Mouse (Mus musculus): ENCODE results near the gene BC030499. TPM values are rescaled to one million over a fixed set of nuclear protein-coding genes. Genes with fewer than 3 reads are reported as not detected.

Gene BC030499
- total and polyA plus RNA-seq, 3 experiments, result 0.04 to 2.5 (median 1.2) TPM

- DNase-seq (ENCODE audit: low spot score), result peak; percentile 81
- no peak; the same call in 1 of the 2 replicates for ATAC-seq (ENCODE audit: extremely low read depth, insufficient number of reproducible peaks, low FRiP score, poor library complexity, severe bottlenecking)
- H3K9me3 ChIP-seq (replicated peaks), result no peaks in the 10 kb centered on the region
- H3K36me3 ChIP-seq (replicated peaks), result peaks cover 40% of the 10 kb centered on the region
- peak within 1 kb of the TSS; percentile 73 for H3K4me3 ChIP-seq (ENCODE audit: low read depth, low read length)
- H3K4me1 ChIP-seq (ENCODE audit: insufficient read depth, low read depth, low read length), result peaks cover 50% of the 10 kb centered on the region
- TF ChIP-seq CTCF (IDR thresholded peaks at IDR 0.05; ENCODE audit: low read depth, low read length), result no peak
- no peaks in the 10 kb centered on the region; the same call in 1 of the 2 replicates for H3K27me3 ChIP-seq (ENCODE audit: insufficient read depth, low read length)
Observed at GRCm38 (mm10) chr11:78343381-78344327, 53.0 kb downstream of the BC030499 start, which contains the start of gene Unc119. Gene Unc119 (plus strand): TSS chr11:78343482.

DNA sequence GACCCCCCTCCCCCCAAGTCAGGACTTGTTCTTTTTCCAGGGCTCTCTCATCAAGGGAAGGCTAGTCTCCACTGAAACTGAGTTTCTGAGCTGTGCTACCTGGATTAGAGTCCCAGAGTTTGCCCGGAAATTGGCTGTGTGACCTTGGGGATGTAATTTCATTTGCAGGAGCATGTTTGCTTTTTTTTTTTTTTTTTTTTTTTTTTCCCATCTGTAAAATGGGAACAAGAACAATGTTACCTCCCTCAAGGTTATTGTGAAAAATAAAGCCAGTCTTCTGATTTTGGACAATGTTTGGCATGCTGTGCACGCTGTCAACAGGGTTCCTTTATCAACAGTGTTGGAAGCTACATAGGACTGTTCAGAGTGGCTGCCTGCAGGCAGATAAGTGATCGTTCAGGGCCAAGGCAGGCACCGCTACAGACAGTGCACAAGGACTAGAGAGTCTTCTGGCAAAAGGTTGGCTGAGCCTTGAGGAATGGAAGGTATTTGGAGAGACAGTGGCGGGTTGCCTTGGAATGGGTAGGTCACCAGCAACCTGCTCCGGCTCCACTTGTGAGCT, 53.8 kb downstream of the BC030499 start:
- no peak overlapping the region for H3K4me3 ChIP-seq (ENCODE audit: low read depth, low read length)
- peaks cover 50% of the 10 kb centered on the region for H3K4me1 ChIP-seq (ENCODE audit: insufficient read depth, low read depth, low read length)
- TF ChIP-seq GATA1 (IDR thresholded peaks at IDR 0.05; ENCODE audit: borderline replicate concordance, low read length) (no peak), POLR2AphosphoS5 (IDR thresholded peaks at IDR 0.05; ENCODE audit: insufficient replicate concordance, low read depth, low read length) (no peak), TAL1 (conservative IDR thresholded peaks at IDR 0.05; ENCODE audit: low read depth, low read length) (no peak), GATA2 (IDR thresholded peaks at IDR 0.05; ENCODE audit: borderline replicate concordance, low read depth, low read length) (no peak), CTCF (IDR thresholded peaks at IDR 0.05; ENCODE audit: low read depth, low read length) (no peak)
- ATAC-seq (ENCODE audit: extremely low read depth, insufficient number of reproducible peaks, low FRiP score, poor library complexity, severe bottlenecking) (no peak), DNase-seq (ENCODE audit: low spot score) (no peak)
- H3K27me3 ChIP-seq (ENCODE audit: insufficient read depth, low read length), result no peaks in the 10 kb centered on the region; the same call in none of the 2 replicates
- no peaks in the 10 kb centered on the region for H3K9me3 ChIP-seq (replicated peaks)
- H3K36me3 ChIP-seq (replicated peaks), result peaks cover 34% of the 10 kb centered on the region

GRCm38 (mm10) chr11:78344890-78345715, 54.5 kb downstream of the BC030499 start:
- peaks cover 54% of the 10 kb centered on the region for H3K4me1 ChIP-seq (ENCODE audit: insufficient read depth, low read depth, low read length)
- TF ChIP-seq CTCF (IDR thresholded peaks at IDR 0.05; ENCODE audit: low read depth, low read length), result no peak
- ATAC-seq (ENCODE audit: extremely low read depth, insufficient number of reproducible peaks, low FRiP score, poor library complexity, severe bottlenecking) (no peak), DNase-seq (ENCODE audit: low spot score) (no peak)
- H3K9me3 ChIP-seq (replicated peaks), result no peaks in the 10 kb centered on the region
- H3K27me3 ChIP-seq (ENCODE audit: insufficient read depth, low read length), result no peaks in the 10 kb centered on the region; the same call in none of the 2 replicates
- H3K36me3 ChIP-seq (replicated peaks), result peaks cover 27% of the 10 kb centered on the region
- H3K4me3 ChIP-seq (ENCODE audit: low read depth, low read length), result no peak overlapping the region

GRCm38 (mm10) chr11:78345801-78346200, 55.2 kb downstream of the BC030499 start:
- Histone ChIP-seq H3K4me1 (ENCODE audit: insufficient read depth, low read depth, low read length) (peaks cover 54% of the 10 kb centered on the region), H3K4me3 (ENCODE audit: low read depth, low read length) (no peak overlapping the region)

More at GRCm38 (mm10) chr11:78345801-78346200, 55.2 kb downstream of the BC030499 start:
- Histone ChIP-seq H3K36me3 (replicated peaks) (peaks cover 21% of the 10 kb centered on the region), H3K27me3 (ENCODE audit: insufficient read depth, low read length) (no peaks in the 10 kb centered on the region; the same call in none of the 2 replicates), H3K9me3 (replicated peaks) (no peaks in the 10 kb centered on the region)
- no peak for TF ChIP-seq TAL1 (conservative IDR thresholded peaks at IDR 0.05; ENCODE audit: low read depth, low read length)
- no peak for TF ChIP-seq POLR2AphosphoS5 (IDR thresholded peaks at IDR 0.05; ENCODE audit: insufficient replicate concordance, low read depth, low read length)
- TF ChIP-seq GATA2 (IDR thresholded peaks at IDR 0.05; ENCODE audit: borderline replicate concordance, low read depth, low read length), result no peak
- no peak for TF ChIP-seq CTCF (IDR thresholded peaks at IDR 0.05; ENCODE audit: low read depth, low read length)
- TF ChIP-seq GATA1 (IDR thresholded peaks at IDR 0.05; ENCODE audit: borderline replicate concordance, low read length), result no peak
- ATAC-seq (ENCODE audit: extremely low read depth, insufficient number of reproducible peaks, low FRiP score, poor library complexity, severe bottlenecking), result no peak
- no peak for DNase-seq (ENCODE audit: low spot score)

Other genes with a start within 250 kb of the BC030499 start
Only the 20 nearest of the 25 such genes appear.
- gene Eral1, start 210.5 kb upstream of the BC030499 start, total RNA-seq (2014; fragmentation: Nextera tagmentation), result 60.3 and 65.4 TPM in 2 replicates
- gene Eral1, start 210.5 kb upstream of the BC030499 start, total RNA-seq (2017), result 35.0 and 35.7 TPM in 2 replicates
- 5.0 and 8.7 TPM in 2 replicates for gene Eral1, start 210.5 kb upstream of the BC030499 start, polyA plus RNA-seq (2012)
- 14.1 and 18.1 TPM in 2 replicates for gene Fam222b, start 196.2 kb upstream of the BC030499 start, total RNA-seq (2014; fragmentation: Nextera tagmentation)
- 1.5 and 1.9 TPM in 2 replicates for gene Fam222b, start 196.2 kb upstream of the BC030499 start, total RNA-seq (2017)
- gene Fam222b, start 196.2 kb upstream of the BC030499 start, polyA plus RNA-seq (2012), result 28.9 and 30.3 TPM in 2 replicates
- 26.2 and 42.8 TPM in 2 replicates for gene Traf4, start 125.3 kb upstream of the BC030499 start, total RNA-seq (2014; fragmentation: Nextera tagmentation)
- 7.0 and 9.2 TPM in 2 replicates for gene Traf4, start 125.3 kb upstream of the BC030499 start, total RNA-seq (2017)
- gene Traf4, start 125.3 kb upstream of the BC030499 start, polyA plus RNA-seq (2012), result 53.0 and 74.4 TPM in 2 replicates
- gene Nek8, start 114.2 kb upstream of the BC030499 start, total RNA-seq (2014; fragmentation: Nextera tagmentation), result 7.8 and 14.8 TPM in 2 replicates
- 7.8 and 9.9 TPM in 2 replicates for gene Nek8, start 114.2 kb upstream of the BC030499 start, total RNA-seq (2017)
- 7.3 and 8.5 TPM in 2 replicates for gene Nek8, start 114.2 kb upstream of the BC030499 start, polyA plus RNA-seq (2012)
- 14.7 and 15.5 TPM in 2 replicates for gene Tlcd1, start 114.1 kb upstream of the BC030499 start, total RNA-seq (2014; fragmentation: Nextera tagmentation)
- gene Tlcd1, start 114.1 kb upstream of the BC030499 start, total RNA-seq (2017), result 6.7 TPM in 2 replicates
- 47.8 and 59.3 TPM in 2 replicates for gene Tlcd1, start 114.1 kb upstream of the BC030499 start, polyA plus RNA-seq (2012)
- 1,467 and 1,695 TPM in 2 replicates for gene Rpl23a, start 107.3 kb upstream of the BC030499 start, total RNA-seq (2014; fragmentation: Nextera tagmentation)
- gene Rpl23a, start 107.3 kb upstream of the BC030499 start, total RNA-seq (2017), result 2,502 and 2,557 TPM in 2 replicates
- gene Rpl23a, start 107.3 kb upstream of the BC030499 start, polyA plus RNA-seq (2012), result 844 and 2,130 TPM in 2 replicates
- gene Rab34, start 102.4 kb upstream of the BC030499 start, total RNA-seq (2014; fragmentation: Nextera tagmentation), result 0.60 TPM in 1 of 2 replicates, not detected in the other
- not detected in 2 replicates for gene Rab34, start 102.4 kb upstream of the BC030499 start, total RNA-seq (2017)
- 0.52 and 0.95 TPM in 2 replicates for gene Rab34, start 102.4 kb upstream of the BC030499 start, polyA plus RNA-seq (2012)
- not detected in 2 replicates for gene Proca1, start 97.4 kb upstream of the BC030499 start, total RNA-seq (2014; fragmentation: Nextera tagmentation)
- gene Proca1, start 97.4 kb upstream of the BC030499 start, total RNA-seq (2017), result 0.22 TPM in 1 of 2 replicates, not detected in the other
- gene Proca1, start 97.4 kb upstream of the BC030499 start, polyA plus RNA-seq (2012), result not detected in 2 replicates
- 19.5 and 22.7 TPM in 2 replicates for gene Sdf2, start 45.1 kb upstream of the BC030499 start, total RNA-seq (2014; fragmentation: Nextera tagmentation)
- gene Sdf2, start 45.1 kb upstream of the BC030499 start, total RNA-seq (2017), result 31.5 and 41.4 TPM in 2 replicates
- 2.3 and 7.8 TPM in 2 replicates for gene Sdf2, start 45.1 kb upstream of the BC030499 start, polyA plus RNA-seq (2012)
- 118 and 127 TPM in 2 replicates for gene Supt6, start 44.9 kb upstream of the BC030499 start, total RNA-seq (2014; fragmentation: Nextera tagmentation)
- gene Supt6, start 44.9 kb upstream of the BC030499 start, total RNA-seq (2017), result 34.5 and 44.9 TPM in 2 replicates
- 129 and 137 TPM in 2 replicates for gene Supt6, start 44.9 kb upstream of the BC030499 start, polyA plus RNA-seq (2012)
- 95.8 and 113 TPM in 2 replicates for gene 2610507B11Rik, start 29.1 kb upstream of the BC030499 start, total RNA-seq (2014; fragmentation: Nextera tagmentation)
- 53.9 and 55.8 TPM in 2 replicates for gene 2610507B11Rik, start 29.1 kb upstream of the BC030499 start, total RNA-seq (2017)
- 63.8 and 70.6 TPM in 2 replicates for gene 2610507B11Rik, start 29.1 kb upstream of the BC030499 start, polyA plus RNA-seq (2012)
- 70.7 and 71.3 TPM in 2 replicates for gene Spag5, start 10.7 kb downstream of the BC030499 start, total RNA-seq (2014; fragmentation: Nextera tagmentation)
- gene Spag5, start 10.7 kb downstream of the BC030499 start, total RNA-seq (2017), result 60.8 and 66.5 TPM in 2 replicates
- gene Spag5, start 10.7 kb downstream of the BC030499 start, polyA plus RNA-seq (2012), result 55.3 and 77.5 TPM in 2 replicates
- gene Aldoc, start 32.1 kb downstream of the BC030499 start, total RNA-seq (2014; fragmentation: Nextera tagmentation), result 0.83 and 4.3 TPM in 2 replicates
- 10.2 and 12.9 TPM in 2 replicates for gene Aldoc, start 32.1 kb downstream of the BC030499 start, total RNA-seq (2017)
- gene Aldoc, start 32.1 kb downstream of the BC030499 start, polyA plus RNA-seq (2012), result 7.2 and 10.6 TPM in 2 replicates
- gene Pigs, start 37.6 kb downstream of the BC030499 start, total RNA-seq (2014; fragmentation: Nextera tagmentation), result 30.5 and 36.8 TPM in 2 replicates
- 13.9 and 14.1 TPM in 2 replicates for gene Pigs, start 37.6 kb downstream of the BC030499 start, total RNA-seq (2017)
- gene Pigs, start 37.6 kb downstream of the BC030499 start, polyA plus RNA-seq (2012), result 60.4 and 74.5 TPM in 2 replicates
- 4.3 and 6.7 TPM in 2 replicates for gene Unc119, start 52.6 kb downstream of the BC030499 start, total RNA-seq (2014; fragmentation: Nextera tagmentation)
- 10.3 and 11.8 TPM in 2 replicates for gene Unc119, start 52.6 kb downstream of the BC030499 start, total RNA-seq (2017)
- 8.2 and 8.8 TPM in 2 replicates for gene Unc119, start 52.6 kb downstream of the BC030499 start, polyA plus RNA-seq (2012)
- gene Foxn1, start 95.7 kb downstream of the BC030499 start, total RNA-seq (2014; fragmentation: Nextera tagmentation), result not detected in 2 replicates
- gene Foxn1, start 95.7 kb downstream of the BC030499 start, total RNA-seq (2017), result 0.05 TPM in 1 of 2 replicates, not detected in the other
- not detected in 2 replicates for gene Foxn1, start 95.7 kb downstream of the BC030499 start, polyA plus RNA-seq (2012)
- gene Slc13a2, start 131.4 kb downstream of the BC030499 start, total RNA-seq (2014; fragmentation: Nextera tagmentation), result not detected in 2 replicates
- gene Slc13a2, start 131.4 kb downstream of the BC030499 start, total RNA-seq (2017), result not detected in 2 replicates
- gene Slc13a2, start 131.4 kb downstream of the BC030499 start, polyA plus RNA-seq (2012), result not detected in 2 replicates
- not detected in 2 replicates for gene Slc46a1, start 174.9 kb downstream of the BC030499 start, total RNA-seq (2014; fragmentation: Nextera tagmentation)
- gene Slc46a1, start 174.9 kb downstream of the BC030499 start, total RNA-seq (2017), result 0.11 and 0.12 TPM in 2 replicates
- gene Slc46a1, start 174.9 kb downstream of the BC030499 start, polyA plus RNA-seq (2012), result not detected in 2 replicates
- gene Sarm1, start 206.9 kb downstream of the BC030499 start, total RNA-seq (2014; fragmentation: Nextera tagmentation), result not detected in 2 replicates
- 0.06 and 0.22 TPM in 2 replicates for gene Sarm1, start 206.9 kb downstream of the BC030499 start, total RNA-seq (2017)
- gene Sarm1, start 206.9 kb downstream of the BC030499 start, polyA plus RNA-seq (2012), result not detected in 2 replicates
- not detected in 2 replicates for gene Vtn, start 208.2 kb downstream of the BC030499 start, total RNA-seq (2014; fragmentation: Nextera tagmentation)
- gene Vtn, start 208.2 kb downstream of the BC030499 start, total RNA-seq (2017), result not detected in 2 replicates
- not detected in 2 replicates for gene Vtn, start 208.2 kb downstream of the BC030499 start, polyA plus RNA-seq (2012)